Comparison of ENCODE assay signal across 8 mouse cellular contexts in genomic region chr14:78848477-78848876, GRCm38 (mm10). TPM values are rescaled to one million over a fixed set of nuclear protein-coding genes. Genes with fewer than 3 reads are reported as not detected.
DNase-seq lines count a peak whose midpoint lies in the region; ATAC-seq and TF ChIP-seq lines count a peak whose summit lies in the region.

No protein-coding gene starts in this region.

- peaks cover 15% of the 10 kb centered on the region for H3K4me1 ChIP-seq in heart, embryonic 10.5 days
- no peaks in the 10 kb centered on the region for H3K4me1 ChIP-seq in ES-Bruce4 (ENCODE audit: control insufficient read depth, insufficient read depth, low read length)
- peaks cover 16% of the 10 kb centered on the region for H3K4me1 ChIP-seq in heart, postnatal 0 days (ENCODE audit: control insufficient read depth, insufficient read depth)
- H3K4me1 ChIP-seq in liver, postnatal 0 days (ENCODE audit: insufficient read depth): peaks cover 10% of the 10 kb centered on the region; the same call in 1 of the 2 replicates

- ATAC-seq in heart, postnatal 0 days (ENCODE audit: insufficient read depth, low read depth): no peak
- ATAC-seq in liver, postnatal 0 days: no peak

- peak overlapping the region; percentile 98 for H3K27ac ChIP-seq in heart, embryonic 10.5 days
- H3K27ac ChIP-seq in ES-Bruce4 (ENCODE audit: insufficient read depth, low read length): no peak overlapping the region
- peak overlapping the region; percentile 89 for H3K27ac ChIP-seq in heart, postnatal 0 days (ENCODE audit: low read depth)
- peak overlapping the region; percentile 99 for H3K27ac ChIP-seq in liver, postnatal 0 days (ENCODE audit: low read depth)

- no peak for DNase-seq in heart, embryonic 10.5 days (ENCODE audit: low spot score)
- no peak for DNase-seq in heart, postnatal 36 days
- peak; percentile 29 for DNase-seq in heart, postnatal 0 days (ENCODE audit: low spot score)
- no peak for DNase-seq in liver, postnatal 0 days
- no peak for DNase-seq in thymus, postnatal 36 days
- no peak for DNase-seq in right cerebral cortex, adult 2 months (ENCODE audit: low spot score in 2 of 2)
- DNase-seq in left cerebral cortex, adult 8-10 months (ENCODE audit: low spot score in 2 of 2): no peak

- H3K9ac ChIP-seq in ES-Bruce4 (ENCODE audit: low read depth, poor library complexity, severe bottlenecking): peak overlapping the region; percentile 89
- H3K9ac ChIP-seq in heart, postnatal 0 days (replicated peaks; ENCODE audit: low read depth, low read length): peak overlapping the region; percentile 74
- H3K9ac ChIP-seq in liver, postnatal 0 days (replicated peaks): peak overlapping the region; percentile 85

- no peak for TF ChIP-seq CTCF in ES-Bruce4 (IDR thresholded peaks at IDR 0.05; ENCODE audit: low read depth, low read length)
- no peak for TF ChIP-seq CTCF in heart, postnatal 0 days (IDR thresholded peaks at IDR 0.05; ENCODE audit: low read depth)
- TF ChIP-seq CTCF in liver, postnatal 0 days (IDR thresholded peaks at IDR 0.05; ENCODE audit: low read depth): no peak

- intact Hi-C loops in heart, postnatal 36 days (cut with DNase I): loop anchor here (2.0 to 10.0 kb wide), 3 partner anchors 116 to 256 kb away; partner anchors contain the start of gene Dgkh

- no peaks in the 10 kb centered on the region for H3K36me3 ChIP-seq in heart, embryonic 10.5 days
- no peaks in the 10 kb centered on the region for H3K36me3 ChIP-seq in ES-Bruce4 (ENCODE audit: control insufficient read depth, insufficient read depth, low read length, poor library complexity, severe bottlenecking)
- H3K36me3 ChIP-seq in heart, postnatal 0 days (replicated peaks; ENCODE audit: control insufficient read depth, insufficient read depth, low read length): no peaks in the 10 kb centered on the region
- H3K36me3 ChIP-seq in liver, postnatal 0 days (replicated peaks; ENCODE audit: insufficient read depth, low read length): no peaks in the 10 kb centered on the region

- H3K9me3 ChIP-seq in heart, embryonic 10.5 days: no peaks in the 10 kb centered on the region
- no peaks in the 10 kb centered on the region for H3K9me3 ChIP-seq in ES-Bruce4 (replicated peaks; ENCODE audit: control insufficient read depth, insufficient read depth, low read length, poor library complexity, severe bottlenecking)
- no peaks in the 10 kb centered on the region for H3K9me3 ChIP-seq in heart, postnatal 0 days (replicated peaks; ENCODE audit: control insufficient read depth, low read length)
- no peaks in the 10 kb centered on the region for H3K9me3 ChIP-seq in liver, postnatal 0 days (ENCODE audit: low read length)

- H3K4me3 ChIP-seq in heart, embryonic 10.5 days: peak overlapping the region; percentile 87
- H3K4me3 ChIP-seq in ES-Bruce4 (ENCODE audit: low read depth, low read length): no peak overlapping the region; the same call in 1 of the 2 replicates
- H3K4me3 ChIP-seq in heart, postnatal 0 days (ENCODE audit: low read depth, low read length): peak overlapping the region; percentile 60
- H3K4me3 ChIP-seq in liver, postnatal 0 days (ENCODE audit: low read depth, low read length): peak overlapping the region; percentile 78

- 14% methylated on average over 3 of the region's 3 CpGs for WGBS in heart, embryonic 10.5 days
- WGBS in heart, postnatal 0 days: under 1% methylated on average over 3 of the region's 3 CpGs
- 11% methylated on average over 3 of the region's 3 CpGs for WGBS in liver, postnatal 0 days (ENCODE audit: insufficient replicate concordance)

- no peak for TF ChIP-seq EP300 in ES-Bruce4 (IDR thresholded peaks at IDR 0.05; ENCODE audit: insufficient read depth, low read depth, low read length)
- TF ChIP-seq EP300 in heart, postnatal 0 days (IDR thresholded peaks at IDR 0.05; ENCODE audit: low read depth): no peak
- TF ChIP-seq EP300 in liver, postnatal 0 days (IDR thresholded peaks at IDR 0.05; ENCODE audit: low read depth): no peak

- no peak for TF ChIP-seq POLR2A in ES-Bruce4 (IDR thresholded peaks at IDR 0.05; ENCODE audit: insufficient read depth, low read length)

- peak overlapping the region; percentile 59 for H3K4me2 ChIP-seq in heart, postnatal 0 days (ENCODE audit: low read depth, low read length)
- H3K4me2 ChIP-seq in liver, postnatal 0 days (ENCODE audit: low read depth, low read length): peak overlapping the region; percentile 72

- no peaks in the 10 kb centered on the region for H3K27me3 ChIP-seq in heart, embryonic 10.5 days (ENCODE audit: insufficient read depth, poor library complexity, severe bottlenecking)
- no peaks in the 10 kb centered on the region for H3K27me3 ChIP-seq in ES-Bruce4 (ENCODE audit: control insufficient read depth, insufficient read depth, low read length, poor library complexity, severe bottlenecking)
- H3K27me3 ChIP-seq in heart, postnatal 0 days (ENCODE audit: control insufficient read depth, insufficient read depth, low read length): no peaks in the 10 kb centered on the region
- H3K27me3 ChIP-seq in liver, postnatal 0 days (ENCODE audit: insufficient read depth, low read length): no peaks in the 10 kb centered on the region

RNA-seq across cellular contexts. Expression of gene Vwa8, which starts 0.4 kb away (rescaled TPM):
- polyA plus RNA-seq in heart, embryonic 10.5 days (2016; fragmentation: Nextera tagmentation; extraction: Ambion mirVana): 12.1 and 18.6 TPM in 2 replicates
- total RNA-seq in heart, postnatal 36 days (2021): 100 to 1,000 TPM; 173 to 197 TPM
- polyA plus RNA-seq in ES-Bruce4 (2011; ENCODE audit: insufficient read depth, insufficient read length, low read depth, missing spikeins): 13.1 and 14.5 TPM in 2 replicates
- 50.3 and 78.8 TPM in 2 replicates for total RNA-seq in heart, postnatal 0 days (2014; rRNA removed; ENCODE audit: low replicate concordance)
- polyA plus RNA-seq in heart, postnatal 0 days (2015; fragmentation: Nextera tagmentation; extraction: Ambion mirVana): 34.7 and 36.2 TPM in 2 replicates
- polyA plus RNA-seq in liver, postnatal 0 days (2015; fragmentation: Nextera tagmentation; extraction: Ambion mirVana): 24.4 and 27.1 TPM in 2 replicates
- 10 to 100 TPM; 34.7 to 41.3 (median 40.1) TPM for total RNA-seq in left cerebral cortex, adult 8-10 months (2022)
